ENCODE assay signal across 31 mouse cellular contexts in the genomic region with DNA sequence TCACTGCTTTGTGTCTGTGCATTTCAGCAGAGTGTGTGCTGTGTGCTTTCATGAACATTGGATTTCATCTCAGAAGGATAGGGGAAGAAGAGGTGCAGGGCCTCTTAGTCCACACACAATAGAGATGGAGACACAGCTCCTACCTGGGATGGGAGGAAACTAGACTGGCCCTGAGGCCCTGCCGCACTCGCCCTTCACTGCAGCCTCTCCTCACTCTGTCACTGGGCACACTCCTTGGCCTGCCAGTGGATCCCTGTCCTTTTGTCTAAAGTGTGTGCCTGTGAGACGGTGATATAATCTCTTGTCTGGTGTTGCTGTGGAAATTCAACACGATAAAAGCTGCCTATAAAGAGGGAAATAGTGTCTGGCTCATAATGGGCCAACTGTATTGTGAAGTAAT.
DNase-seq lines count a peak whose midpoint lies in the region; ATAC-seq and TF ChIP-seq lines count a peak whose summit lies in the region.
"Had no signal": no experiment of that assay in that cellular context is flagged by ENCODE, and none has a peak within 500 bp of the region (broad histone marks: within the 10 kb centered on the region; RNA-seq: fewer than 3 reads in every experiment).

No protein-coding gene starts in this region.

- H3K9ac ChIP-seq in forebrain, embryonic 11.5 days (ENCODE audit: low read length), result no peak overlapping the region
- H3K9ac ChIP-seq in forebrain, embryonic 15.5 days (replicated peaks), result no peak overlapping the region
- H3K9ac ChIP-seq in heart, embryonic 13.5 days, result no peak overlapping the region
- H3K9ac ChIP-seq in kidney, embryonic 15.5 days, result no peak overlapping the region
- H3K9ac ChIP-seq: embryonic facial prominence, embryonic 15.5 days; heart, embryonic 12.5 days; hindbrain, embryonic 15.5 days; limb, embryonic 12.5 days had no signal

- no peak for DNase-seq in forebrain, embryonic 11.5 days (ENCODE audit: low spot score)
- DNase-seq in heart, adult 9 months (ENCODE audit: low spot score in 2 of 2), result no peak
- no peak for DNase-seq in kidney, adult 2 months
- DNase-seq in brain, embryonic 14.5 days (ENCODE audit: low read depth), result peak; percentile 47
- DNase-seq in embryo, embryonic 9.5 days (ENCODE audit: extremely low spot score), result no peak
- DNase-seq: adrenal gland, postnatal 10 days; cerebellum, adult 11 months; cerebellum, adult 9-10 months; cerebellum, postnatal 36 days; gastrocnemius, postnatal 25 days; heart, adult 18-20 months; heart, postnatal 10 days; kidney, postnatal 36 days; lung, postnatal 36 days; right cerebral cortex, adult 18-20 months; thymus, adult 18-20 months; thymus, postnatal 25 days had no signal

- no peaks in the 10 kb centered on the region for H3K27me3 ChIP-seq in forebrain, embryonic 11.5 days (ENCODE audit: control insufficient read depth, insufficient read depth, low read length)
- no peaks in the 10 kb centered on the region for H3K27me3 ChIP-seq in forebrain, embryonic 15.5 days
- no peaks in the 10 kb centered on the region for H3K27me3 ChIP-seq in heart, embryonic 13.5 days (replicated peaks)
- H3K27me3 ChIP-seq in kidney, embryonic 15.5 days, result no peaks in the 10 kb centered on the region
- no peaks in the 10 kb centered on the region for H3K27me3 ChIP-seq in kidney, adult 2 months (replicated peaks; ENCODE audit: control insufficient read depth, insufficient read depth, low read length)
- H3K27me3 ChIP-seq: embryonic facial prominence, embryonic 15.5 days; heart, embryonic 12.5 days; hindbrain, embryonic 15.5 days; limb, embryonic 12.5 days; Patski had no signal

- no peak overlapping the region for H3K4me3 ChIP-seq in forebrain, embryonic 11.5 days (ENCODE audit: low read depth, low read length)
- no peak overlapping the region for H3K4me3 ChIP-seq in forebrain, embryonic 15.5 days
- H3K4me3 ChIP-seq in heart, embryonic 13.5 days, result no peak overlapping the region
- H3K4me3 ChIP-seq in kidney, embryonic 15.5 days (replicated peaks), result no peak overlapping the region
- no peak overlapping the region for H3K4me3 ChIP-seq in kidney, adult 2 months (ENCODE audit: insufficient read depth, low read depth, low read length)
- H3K4me3 ChIP-seq: embryonic facial prominence, embryonic 15.5 days; heart, embryonic 12.5 days; hindbrain, embryonic 15.5 days; layer of hippocampus, adult 2 months; left cerebral cortex, adult 2 months; limb, embryonic 12.5 days had no signal

- no peak overlapping the region for H3K27ac ChIP-seq in forebrain, embryonic 11.5 days (ENCODE audit: low read depth, low read length)
- H3K27ac ChIP-seq in forebrain, embryonic 15.5 days (replicated peaks), result no peak overlapping the region
- H3K27ac ChIP-seq in heart, embryonic 13.5 days (replicated peaks), result 0 out of 2 replicates have a peak overlapping the region, but pooled peaks have one; percentile 0
- no peak overlapping the region for H3K27ac ChIP-seq in kidney, embryonic 15.5 days
- H3K27ac ChIP-seq in kidney, adult 2 months (ENCODE audit: insufficient read depth, low read depth, low read length), result no peak overlapping the region
- H3K27ac ChIP-seq: embryonic facial prominence, embryonic 15.5 days; hindbrain, embryonic 15.5 days; layer of hippocampus, adult 2 months; left cerebral cortex, adult 2 months; limb, embryonic 12.5 days; stomach, postnatal 0 days had no signal

- peak; percentile 47; the same call in 1 of the 2 replicates for ATAC-seq in forebrain, embryonic 11.5 days (replicated peaks; ENCODE audit: low FRiP score)
- no peak for ATAC-seq in forebrain, embryonic 15.5 days (replicated peaks)
- no peak for ATAC-seq in heart, embryonic 13.5 days (ENCODE audit: extremely low read depth, insufficient number of reproducible peaks, low FRiP score, low TSS enrichment)
- ATAC-seq in kidney, embryonic 15.5 days (replicated peaks; ENCODE audit: low FRiP score), result 0 out of 2 replicates have a peak, but pooled peaks have one; percentile 29
- ATAC-seq: Patski had no signal

- no peak for TF ChIP-seq POLR2A in kidney, adult 2 months (IDR thresholded peaks at IDR 0.05; ENCODE audit: low read depth, low read length)
- no peak for TF ChIP-seq POLR2A in brain, embryonic 14.5 days (IDR thresholded peaks at IDR 0.05; ENCODE audit: borderline replicate concordance, extremely low read depth, insufficient read depth, insufficient read length, poor library complexity, severe bottlenecking)

- TF ChIP-seq CTCF in kidney, adult 2 months (conservative IDR thresholded peaks at IDR 0.05; ENCODE audit: insufficient read depth, insufficient read length, low read depth, low read length), result no peak
- no peak for TF ChIP-seq CTCF in brain, embryonic 14.5 days (IDR thresholded peaks at IDR 0.05; ENCODE audit: borderline replicate concordance, extremely low read depth, insufficient read depth, insufficient read length)

- 73% methylated on average over 4 of the region's 4 CpGs for WGBS in forebrain, embryonic 11.5 days
- WGBS in forebrain, embryonic 15.5 days, result 35% methylated on average over 4 of the region's 4 CpGs
- WGBS in heart, embryonic 13.5 days, result 60% methylated on average over 4 of the region's 4 CpGs
- 69% methylated on average over 4 of the region's 4 CpGs for WGBS in kidney, embryonic 15.5 days
- 71% methylated on average over 4 of the region's 4 CpGs for WGBS in kidney, adult 2 months

- no peaks in the 10 kb centered on the region for H3K9me3 ChIP-seq in forebrain, embryonic 11.5 days (ENCODE audit: control insufficient read depth, low read length)
- H3K9me3 ChIP-seq in forebrain, embryonic 15.5 days, result no peaks in the 10 kb centered on the region
- H3K9me3 ChIP-seq in heart, embryonic 13.5 days, result no peaks in the 10 kb centered on the region
- H3K9me3 ChIP-seq in kidney, embryonic 15.5 days (replicated peaks), result no peaks in the 10 kb centered on the region
- H3K9me3 ChIP-seq: embryonic facial prominence, embryonic 15.5 days; G1E; heart, embryonic 12.5 days; hindbrain, embryonic 15.5 days; limb, embryonic 12.5 days had no signal

- no peak overlapping the region for H3K4me2 ChIP-seq in forebrain, embryonic 11.5 days (ENCODE audit: low read depth, low read length, severe bottlenecking)
- H3K4me2 ChIP-seq in forebrain, embryonic 15.5 days (replicated peaks), result no peak overlapping the region
- no peak overlapping the region for H3K4me2 ChIP-seq in heart, embryonic 13.5 days
- H3K4me2 ChIP-seq in kidney, embryonic 15.5 days, result no peak overlapping the region
- H3K4me2 ChIP-seq: embryonic facial prominence, embryonic 15.5 days; heart, embryonic 12.5 days; hindbrain, embryonic 15.5 days; limb, embryonic 12.5 days; liver, embryonic 11.5 days; midbrain, embryonic 11.5 days had no signal

- no peaks in the 10 kb centered on the region; the same call in 1 of the 2 replicates for H3K36me3 ChIP-seq in forebrain, embryonic 11.5 days (ENCODE audit: control insufficient read depth, insufficient read depth, low read length)
- no peaks in the 10 kb centered on the region for H3K36me3 ChIP-seq in forebrain, embryonic 15.5 days
- H3K36me3 ChIP-seq in heart, embryonic 13.5 days, result peaks cover 14% of the 10 kb centered on the region
- H3K36me3 ChIP-seq in kidney, embryonic 15.5 days, result peaks cover 16% of the 10 kb centered on the region
- H3K36me3 ChIP-seq in kidney, adult 2 months (ENCODE audit: control insufficient read depth, insufficient read depth, low read length), result no peaks in the 10 kb centered on the region; the same call in 1 of the 2 replicates
- H3K36me3 ChIP-seq: embryonic facial prominence, embryonic 15.5 days; hindbrain, embryonic 15.5 days had no signal

- H3K4me1 ChIP-seq in forebrain, embryonic 11.5 days (replicated peaks; ENCODE audit: control insufficient read depth, insufficient read depth, low read length), result no peaks in the 10 kb centered on the region; the same call in 1 of the 2 replicates
- H3K4me1 ChIP-seq in forebrain, embryonic 15.5 days, result peaks cover 30% of the 10 kb centered on the region
- peaks cover 16% of the 10 kb centered on the region; the same call in 1 of the 2 replicates for H3K4me1 ChIP-seq in heart, embryonic 13.5 days
- H3K4me1 ChIP-seq in kidney, embryonic 15.5 days, result peaks cover 8% of the 10 kb centered on the region
- H3K4me1 ChIP-seq in kidney, adult 2 months (ENCODE audit: control insufficient read depth, insufficient read depth, low read length), result no peaks in the 10 kb centered on the region
- H3K4me1 ChIP-seq: embryonic facial prominence, embryonic 15.5 days had no signal

Comparison
In these comparisons a context has a peak if more than half of its experiments do, and no peak if none do; other contexts are left out.
1. ATAC-seq: peak in forebrain, embryonic 11.5 days (single experiment) and kidney, embryonic 15.5 days (single experiment); none in forebrain, embryonic 15.5 days (single experiment) and heart, embryonic 13.5 days (single experiment).